Mouse (Mus musculus): ENCODE measurements around the gene Sertad3. TPM values are rescaled to one million over a fixed set of nuclear protein-coding genes. Genes with fewer than 3 reads are reported as not detected.

The Sertad3 gene
- total and polyA plus RNA-seq, 2 experiments: 3.5 to 6.9 TPM

DNA sequence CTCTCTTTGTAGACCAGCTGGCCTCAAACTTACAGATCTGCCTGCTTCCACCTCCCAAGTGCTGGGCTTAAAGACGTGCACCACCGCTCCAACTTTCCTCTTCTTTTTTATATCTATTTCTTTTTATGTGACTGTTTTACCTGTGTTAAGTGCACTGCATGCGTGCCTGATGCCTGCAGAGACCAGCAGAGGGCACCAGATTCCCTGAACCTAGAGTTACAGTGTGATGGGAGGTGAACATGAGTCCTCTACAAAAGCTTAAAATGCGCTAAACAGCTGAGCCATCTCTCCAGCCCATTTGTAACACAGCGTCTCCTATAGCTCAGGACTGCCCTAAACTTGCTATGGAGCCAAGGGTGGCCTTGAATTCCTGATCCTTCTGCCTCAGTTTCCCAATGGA is 36.0 kb upstream of the Sertad3 start:
- Histone ChIP-seq H3K36me3 (ENCODE audit: control insufficient read depth, insufficient read depth, low read length) (no peaks in the 10 kb centered on the region), H3K4me1 (ENCODE audit: control insufficient read depth, insufficient read depth, low read length) (no peaks in the 10 kb centered on the region), H3K9ac (ENCODE audit: low read depth, low read length) (no peak overlapping the region), H3K27ac (replicated peaks; ENCODE audit: insufficient read depth, low read depth, low read length) (no peak overlapping the region), H3K79me2 (ENCODE audit: control insufficient read depth, insufficient read depth, low read length) (no peaks in the 10 kb centered on the region), H3K27me3 (ENCODE audit: control insufficient read depth, insufficient read depth, low read length) (peaks cover 10% of the 10 kb centered on the region; the same call in 1 of the 2 replicates), H3K4me3 (ENCODE audit: insufficient read depth, low read depth, low read length) (no peak overlapping the region)
- DNase-seq (ENCODE audit: extremely low read depth, low read depth, low spot score): peak; percentile 51
- TF ChIP-seq POLR2A (IDR thresholded peaks at IDR 0.05; ENCODE audit: extremely low read depth, insufficient read depth, low read length) (no peak), CTCF (IDR thresholded peaks at IDR 0.05; ENCODE audit: low read depth, low read length) (peak; percentile 86)
- WGBS: 63% methylated on average over 5 of the region's 5 CpGs

DNA sequence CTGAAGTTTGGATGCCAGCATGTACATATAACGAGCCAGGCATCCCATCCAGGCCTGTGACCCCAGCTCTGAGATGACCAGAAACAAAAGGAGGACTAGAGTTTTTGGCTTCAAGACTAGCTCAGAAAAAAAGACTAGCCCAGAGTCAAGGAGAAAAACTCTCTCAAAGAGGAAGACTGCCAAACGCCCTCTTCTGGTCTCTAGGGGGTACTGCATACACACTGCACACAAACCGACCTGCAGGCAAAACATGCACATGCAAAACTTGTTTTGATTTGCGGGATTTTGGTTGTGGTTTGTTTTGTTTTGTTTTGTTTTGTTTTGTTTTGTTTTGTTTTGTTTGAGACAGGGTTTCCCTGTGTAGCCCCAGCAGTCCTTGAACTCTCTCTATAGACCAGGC is 33.6 kb upstream of the Sertad3 start:
- TF ChIP-seq CTCF (IDR thresholded peaks at IDR 0.05; ENCODE audit: low read depth, low read length) (peak; percentile 1; the same call in 1 of the 2 replicates), POLR2A (IDR thresholded peaks at IDR 0.05; ENCODE audit: extremely low read depth, insufficient read depth, low read length) (no peak)
- whole genome bisulfite sequencing: 83% methylated on average over 4 of the region's 4 CpGs

DNA sequence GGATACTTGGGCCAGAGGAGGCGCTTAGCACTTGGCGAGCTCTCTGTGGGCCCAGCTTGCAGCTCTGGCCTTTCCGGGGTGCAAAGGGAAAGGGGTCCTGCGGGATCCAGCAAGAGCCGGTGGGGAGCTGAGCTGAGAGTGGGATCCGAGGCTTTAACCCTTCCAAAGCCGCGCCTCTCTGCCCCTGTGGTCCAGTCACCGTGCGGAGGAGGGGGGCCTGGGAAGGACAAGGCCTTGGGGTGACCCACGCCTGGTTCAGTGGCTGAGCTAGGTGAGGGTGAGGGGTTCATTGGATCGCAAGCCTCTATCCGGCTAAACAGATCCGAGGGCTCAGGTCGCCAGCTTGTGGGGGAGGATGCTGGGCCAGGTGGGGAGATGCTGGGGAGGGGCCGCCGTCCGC is 27.5 kb upstream of the Sertad3 start:
- H3K79me2 ChIP-seq (ENCODE audit: control insufficient read depth, insufficient read depth, low read length): no peaks in the 10 kb centered on the region; the same call in 1 of the 2 replicates
- H3K9ac ChIP-seq (ENCODE audit: low read depth, low read length): no peak overlapping the region
- 28% methylated on average over 18 of the region's 18 CpGs for WGBS
- H3K4me1 ChIP-seq (ENCODE audit: control insufficient read depth, insufficient read depth, low read length): peaks cover 19% of the 10 kb centered on the region
- H3K4me3 ChIP-seq (ENCODE audit: insufficient read depth, low read depth, low read length): peak overlapping the region; percentile 22; the same call in 1 of the 2 replicates
- no peaks in the 10 kb centered on the region for H3K36me3 ChIP-seq (ENCODE audit: control insufficient read depth, insufficient read depth, low read length)
- DNase-seq (ENCODE audit: extremely low read depth, low read depth, low spot score): no peak
- no peaks in the 10 kb centered on the region for H3K27me3 ChIP-seq (ENCODE audit: control insufficient read depth, insufficient read depth, low read length)
- no peak for TF ChIP-seq CTCF (IDR thresholded peaks at IDR 0.05; ENCODE audit: low read depth, low read length)
- TF ChIP-seq POLR2A (IDR thresholded peaks at IDR 0.05; ENCODE audit: extremely low read depth, insufficient read depth, low read length): no peak
- H3K27ac ChIP-seq (replicated peaks; ENCODE audit: insufficient read depth, low read depth, low read length): no peak overlapping the region

More for the DNA sequence above, 33.6 kb upstream of the Sertad3 start:
- H3K27me3 ChIP-seq (ENCODE audit: control insufficient read depth, insufficient read depth, low read length): no peaks in the 10 kb centered on the region
- no peaks in the 10 kb centered on the region for H3K36me3 ChIP-seq (ENCODE audit: control insufficient read depth, insufficient read depth, low read length)
- H3K9ac ChIP-seq (ENCODE audit: low read depth, low read length): no peak overlapping the region
- H3K4me1 ChIP-seq (ENCODE audit: control insufficient read depth, insufficient read depth, low read length): no peaks in the 10 kb centered on the region
- H3K79me2 ChIP-seq (ENCODE audit: control insufficient read depth, insufficient read depth, low read length): no peaks in the 10 kb centered on the region
- no peak for DNase-seq (ENCODE audit: extremely low read depth, low read depth, low spot score)
- H3K27ac ChIP-seq (replicated peaks; ENCODE audit: insufficient read depth, low read depth, low read length): no peak overlapping the region
- H3K4me3 ChIP-seq (ENCODE audit: insufficient read depth, low read depth, low read length): no peak overlapping the region

DNA sequence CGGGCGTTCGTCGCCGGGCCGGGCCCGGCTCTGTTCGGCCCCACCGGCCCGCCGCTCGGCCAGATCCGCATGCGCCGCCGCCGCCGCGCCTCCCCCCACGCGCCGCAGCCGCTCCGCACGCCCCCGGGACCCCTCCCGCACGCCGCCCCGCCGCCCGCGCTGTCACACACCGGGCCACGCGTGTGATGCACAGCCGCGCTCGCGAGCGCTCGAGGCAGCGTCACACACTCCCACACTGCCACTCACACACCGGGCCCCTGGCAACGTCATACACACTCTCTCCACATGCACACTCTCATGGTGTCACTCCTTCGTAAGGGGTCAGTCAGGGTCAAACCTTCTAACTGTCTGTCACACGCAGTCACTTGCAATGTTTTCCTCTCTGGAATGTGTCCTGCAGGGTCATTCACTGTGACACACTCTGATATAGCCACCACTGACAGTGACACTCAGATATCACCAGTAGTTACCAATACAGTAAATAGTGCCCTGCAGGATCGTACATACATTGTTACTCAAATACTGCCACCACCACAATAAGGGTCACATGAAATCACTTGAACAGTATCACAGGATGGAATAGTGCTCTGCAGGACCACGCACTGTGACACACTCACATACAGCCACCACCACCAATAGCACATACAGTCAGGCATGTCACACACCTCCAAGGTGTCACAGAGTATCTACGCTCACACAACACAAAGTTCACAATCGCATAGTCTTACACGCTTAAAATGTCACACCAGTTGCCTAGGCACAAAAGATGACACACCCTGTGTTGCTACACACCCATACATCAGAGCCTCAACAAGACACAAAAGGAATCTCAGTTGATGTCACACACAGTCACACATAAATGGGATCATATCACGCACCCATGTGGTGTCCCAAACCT is 26.8 kb upstream of the Sertad3 start:
- Histone ChIP-seq H3K27ac (replicated peaks; ENCODE audit: insufficient read depth, low read depth, low read length) (no peak overlapping the region), H3K4me1 (ENCODE audit: control insufficient read depth, insufficient read depth, low read length) (peaks cover 22% of the 10 kb centered on the region), H3K79me2 (ENCODE audit: control insufficient read depth, insufficient read depth, low read length) (no peaks in the 10 kb centered on the region; the same call in 1 of the 2 replicates), H3K36me3 (ENCODE audit: control insufficient read depth, insufficient read depth, low read length) (no peaks in the 10 kb centered on the region), H3K9ac (ENCODE audit: low read depth, low read length) (peak overlapping the region; percentile 56), H3K4me3 (ENCODE audit: insufficient read depth, low read depth, low read length) (peak overlapping the region; percentile 22; the same call in 1 of the 2 replicates), H3K27me3 (ENCODE audit: control insufficient read depth, insufficient read depth, low read length) (no peaks in the 10 kb centered on the region)
- WGBS: 8% methylated on average over 51 of the region's 53 CpGs
- peak; percentile 25 for DNase-seq (ENCODE audit: extremely low read depth, low read depth, low spot score)
- TF ChIP-seq POLR2A (IDR thresholded peaks at IDR 0.05; ENCODE audit: extremely low read depth, insufficient read depth, low read length) (no peak), CTCF (IDR thresholded peaks at IDR 0.05; ENCODE audit: low read depth, low read length) (no peak)

DNA sequence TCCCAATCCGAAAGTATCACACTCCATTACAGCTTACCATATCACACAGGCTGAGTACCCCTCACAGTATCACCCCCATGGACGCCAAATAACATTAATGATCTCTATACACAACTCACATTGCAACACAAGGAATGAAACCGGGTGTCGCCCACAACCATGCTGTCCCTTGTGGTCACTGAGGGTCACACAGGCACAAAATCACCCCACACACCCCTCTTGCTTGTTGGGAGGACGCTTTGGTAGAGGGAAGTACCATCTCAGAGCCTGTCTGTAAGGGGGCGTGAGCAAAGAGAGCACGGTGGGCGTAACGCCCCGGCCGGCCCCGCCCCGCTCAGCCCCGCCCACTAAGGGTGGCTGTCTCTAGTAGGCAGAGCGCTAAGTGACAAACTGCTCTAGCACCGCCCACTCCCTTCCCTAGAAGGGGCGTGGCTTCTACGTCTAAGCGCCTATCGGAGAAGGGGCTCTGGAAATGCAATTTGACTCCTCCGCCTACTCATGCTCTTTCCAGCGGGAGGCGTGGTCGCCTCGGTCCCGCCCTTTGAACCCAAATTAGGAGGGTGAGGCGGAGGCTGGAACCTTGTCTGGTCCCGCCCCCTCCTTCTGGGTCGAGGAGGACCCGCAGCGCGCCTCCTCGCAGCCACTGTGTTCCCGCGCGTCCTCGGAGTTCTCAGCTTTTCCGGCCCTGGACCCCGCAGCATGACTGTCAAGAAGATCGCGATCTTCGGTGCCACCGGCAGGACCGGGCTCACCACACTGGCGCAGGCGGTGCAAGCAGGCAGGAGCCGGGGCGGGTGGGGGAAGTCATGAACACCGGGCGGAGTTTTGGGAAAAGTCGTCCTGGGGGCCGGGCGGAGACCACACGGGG is 25.9 kb upstream of the Sertad3 start, which contains the start of the genes Sptbn4 and Blvrb:
Gene Sptbn4, minus strand, starts transcription at position 268 of the 868 bp plus-strand sequence.
Gene Blvrb, plus strand, starts transcription at position 560 of the 868 bp plus-strand sequence.
- Histone ChIP-seq H3K9ac (ENCODE audit: low read depth, low read length) (peak within 1 kb of the TSS; percentile 87), H3K4me3 (ENCODE audit: insufficient read depth, low read depth, low read length) (peak within 1 kb of the TSS; percentile 86), H3K27ac (replicated peaks; ENCODE audit: insufficient read depth, low read depth, low read length) (peak within 1 kb of the TSS; percentile 56), H3K4me1 (ENCODE audit: control insufficient read depth, insufficient read depth, low read length) (peaks cover 22% of the 10 kb centered on the region), H3K79me2 (ENCODE audit: control insufficient read depth, insufficient read depth, low read length) (no peaks in the 10 kb centered on the region; the same call in 1 of the 2 replicates), H3K27me3 (ENCODE audit: control insufficient read depth, insufficient read depth, low read length) (no peaks in the 10 kb centered on the region), H3K36me3 (ENCODE audit: control insufficient read depth, insufficient read depth, low read length) (no peaks in the 10 kb centered on the region)
- TF ChIP-seq CTCF (IDR thresholded peaks at IDR 0.05; ENCODE audit: low read depth, low read length): 0 out of 2 replicates have a peak, but pooled peaks have one; percentile 3
- TF ChIP-seq POLR2A (IDR thresholded peaks at IDR 0.05; ENCODE audit: extremely low read depth, insufficient read depth, low read length): peak; percentile 93
- WGBS: under 1% methylated on average over 54 of the region's 54 CpGs
- DNase-seq (ENCODE audit: extremely low read depth, low read depth, low spot score): peak; percentile 97
